ENCODE assay signal across 7 mouse cellular contexts in genomic region chr5:30342601-30343015, GRCm38 (mm10).
A peak's percentile ranks its signal among the peaks of the same experiment; 100 is the strongest.
DNase-seq lines count a peak whose midpoint lies in the region; ATAC-seq and TF ChIP-seq lines count a peak whose summit lies in the region.

No protein-coding gene starts in this region.

- no peaks in the 10 kb centered on the region for H3K36me3 ChIP-seq in lung, embryonic 14.5 days (ENCODE audit: insufficient read depth)
- no peaks in the 10 kb centered on the region for H3K36me3 ChIP-seq in hindbrain, embryonic 16.5 days (ENCODE audit: control insufficient read depth, insufficient read depth, low read length)
- no peaks in the 10 kb centered on the region for H3K36me3 ChIP-seq in midbrain, embryonic 14.5 days (ENCODE audit: control insufficient read depth, insufficient read depth, low read length)

- 5% methylated on average over 17 of the region's 17 CpGs for WGBS in lung, embryonic 14.5 days
- whole genome bisulfite sequencing in hindbrain, embryonic 16.5 days = 7% methylated on average over 17 of the region's 17 CpGs
- WGBS in midbrain, embryonic 14.5 days = 4% methylated on average over 17 of the region's 17 CpGs

- H3K9ac ChIP-seq in lung, embryonic 14.5 days = peak overlapping the region; percentile 6; the same call in 1 of the 2 replicates
- peak overlapping the region; percentile 36; the same call in 1 of the 2 replicates for H3K9ac ChIP-seq in hindbrain, embryonic 16.5 days (ENCODE audit: low read depth, low read length)
- no peak overlapping the region; the same call in 1 of the 2 replicates for H3K9ac ChIP-seq in midbrain, embryonic 14.5 days (replicated peaks; ENCODE audit: low read length)

- peak overlapping the region; percentile 6; the same call in 1 of the 2 replicates for H3K4me3 ChIP-seq in lung, embryonic 14.5 days (ENCODE audit: low read depth, low read length)
- H3K4me3 ChIP-seq in hindbrain, embryonic 16.5 days (ENCODE audit: low read length) = no peak overlapping the region
- peak overlapping the region; percentile 17 for H3K4me3 ChIP-seq in midbrain, embryonic 14.5 days (replicated peaks; ENCODE audit: low read depth, low read length)
- no peak overlapping the region for H3K4me3 ChIP-seq in layer of hippocampus, adult 2 months

- no peaks in the 10 kb centered on the region for H3K27me3 ChIP-seq in lung, embryonic 14.5 days (ENCODE audit: insufficient read depth, low read length)
- H3K27me3 ChIP-seq in hindbrain, embryonic 16.5 days (replicated peaks; ENCODE audit: control insufficient read depth, insufficient read depth, low read length) = no peaks in the 10 kb centered on the region
- 0 out of 2 replicates have a peak, but pooled peaks cover 3% of the 10 kb centered on the region for H3K27me3 ChIP-seq in midbrain, embryonic 14.5 days (ENCODE audit: control insufficient read depth, insufficient read depth, low read length)

- no peaks in the 10 kb centered on the region for H3K4me1 ChIP-seq in lung, embryonic 14.5 days (ENCODE audit: insufficient read depth)
- no peaks in the 10 kb centered on the region for H3K4me1 ChIP-seq in hindbrain, embryonic 16.5 days (ENCODE audit: control insufficient read depth, insufficient read depth, low read depth, low read length)
- no peaks in the 10 kb centered on the region for H3K4me1 ChIP-seq in midbrain, embryonic 14.5 days (ENCODE audit: control insufficient read depth, insufficient read depth, low read length)

- TF ChIP-seq CTCF in lung, embryonic 14.5 days (IDR thresholded peaks at IDR 0.05; ENCODE audit: low read depth) = no peak
- TF ChIP-seq CTCF in layer of hippocampus, adult 2 months (conservative IDR thresholded peaks at IDR 0.05) = no peak

- H3K9me3 ChIP-seq in lung, embryonic 14.5 days (ENCODE audit: low read depth, low read length) = no peaks in the 10 kb centered on the region
- no peaks in the 10 kb centered on the region for H3K9me3 ChIP-seq in hindbrain, embryonic 16.5 days (ENCODE audit: control insufficient read depth, low read length)
- H3K9me3 ChIP-seq in midbrain, embryonic 14.5 days (ENCODE audit: control insufficient read depth, low read length) = no peaks in the 10 kb centered on the region

- DNase-seq in lung, embryonic 14.5 days = peak; percentile 11
- DNase-seq in lung, postnatal 4 days = no peak
- DNase-seq in cerebellum, postnatal 25 days = peak; percentile 51 to 53
- DNase-seq in midbrain, embryonic 14.5 days = peak; percentile 18
- no peak for DNase-seq in thymus, postnatal 0 days (ENCODE audit: low spot score)
- no peak for DNase-seq in layer of hippocampus, adult 2 months (ENCODE audit: low spot score in 2 of 2)

- no peak overlapping the region for H3K27ac ChIP-seq in lung, embryonic 14.5 days (ENCODE audit: low read depth)
- no peak overlapping the region for H3K27ac ChIP-seq in hindbrain, embryonic 16.5 days (ENCODE audit: low read depth, low read length)
- no peak overlapping the region for H3K27ac ChIP-seq in midbrain, embryonic 14.5 days (replicated peaks; ENCODE audit: low read depth, low read length)
- H3K27ac ChIP-seq in layer of hippocampus, adult 2 months = no peak overlapping the region

- peak overlapping the region; percentile 56 for H3K4me2 ChIP-seq in lung, embryonic 14.5 days
- peak overlapping the region; percentile 51 for H3K4me2 ChIP-seq in hindbrain, embryonic 16.5 days (ENCODE audit: low read length)
- peak overlapping the region; percentile 50 for H3K4me2 ChIP-seq in midbrain, embryonic 14.5 days (ENCODE audit: low read length)

- peak; percentile 62; the same call in 1 of the 2 replicates for ATAC-seq in lung, embryonic 14.5 days (ENCODE audit: insufficient read depth)
- ATAC-seq in hindbrain, embryonic 16.5 days = peak; percentile 27; the same call in 1 of the 2 replicates
- ATAC-seq in midbrain, embryonic 14.5 days (ENCODE audit: low FRiP score, low TSS enrichment) = no peak; the same call in 1 of the 2 replicates

Comparison
In these comparisons a context has a peak if more than half of its experiments do, and no peak if none do; other contexts are left out.
1. DNase-seq: peak in lung, embryonic 14.5 days (single experiment), cerebellum, postnatal 25 days (2 of 2) and midbrain, embryonic 14.5 days (single experiment); none in lung, postnatal 4 days (0 of 2), thymus, postnatal 0 days (single experiment) and layer of hippocampus, adult 2 months (0 of 2).
2. H3K4me3 ChIP-seq: peak in lung, embryonic 14.5 days (single experiment) and midbrain, embryonic 14.5 days (single experiment); none in hindbrain, embryonic 16.5 days (single experiment) and layer of hippocampus, adult 2 months (single experiment).
3. Peak in every context shown above with its lines, with median percentiles within 50 percentile points of each other: H3K4me2 ChIP-seq.